10 mouse cellular contexts compared by ENCODE assay signal in the genomic region with DNA sequence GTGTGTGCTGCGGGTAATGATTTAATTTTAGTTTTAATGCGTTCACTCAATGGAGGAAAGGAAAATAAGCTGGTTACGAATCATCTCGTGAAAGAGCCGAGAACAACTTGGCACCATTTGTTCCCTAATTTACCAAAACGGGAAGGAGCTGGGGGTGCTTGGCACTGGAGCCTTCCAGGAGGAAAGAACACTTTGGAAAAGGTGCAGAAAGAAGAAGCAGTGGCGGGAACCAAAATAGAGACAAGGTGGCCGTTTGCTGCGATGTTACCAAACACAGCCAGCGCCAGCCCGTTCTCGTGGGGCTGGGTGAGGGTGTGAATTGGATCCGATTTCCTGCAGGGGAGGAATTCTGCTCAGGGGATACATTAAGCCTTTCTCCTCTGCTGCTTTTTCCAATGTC. TPM values are rescaled to one million over a fixed set of nuclear protein-coding genes. Genes with fewer than 3 reads are reported as not detected.
DNase-seq lines count a peak whose midpoint lies in the region; ATAC-seq lines count a peak whose summit lies in the region.
"Had no signal": no experiment of that assay in that cellular context is flagged by ENCODE, and none has a peak within 500 bp of the region (broad histone marks: within the 10 kb centered on the region; RNA-seq: fewer than 3 reads in every experiment).

No protein-coding gene starts in this region.

- H3K36me3 ChIP-seq in kidney, embryonic 14.5 days (ENCODE audit: control insufficient read depth, insufficient read depth, low read length), result no peaks in the 10 kb centered on the region
- no peaks in the 10 kb centered on the region for H3K36me3 ChIP-seq in neural tube, embryonic 14.5 days (ENCODE audit: control insufficient read depth, insufficient read depth, low read length)

- 0 out of 2 replicates have a peak overlapping the region, but pooled peaks have one; percentile 10 for H3K4me2 ChIP-seq in kidney, embryonic 14.5 days (replicated peaks; ENCODE audit: low read depth, low read length)
- peak overlapping the region; percentile 35 for H3K4me2 ChIP-seq in neural tube, embryonic 14.5 days (ENCODE audit: low read depth, low read length)

- peaks cover 16% of the 10 kb centered on the region; the same call in 1 of the 2 replicates for H3K4me1 ChIP-seq in kidney, embryonic 14.5 days (ENCODE audit: control insufficient read depth, insufficient read depth, low read length)
- H3K4me1 ChIP-seq in neural tube, embryonic 14.5 days (ENCODE audit: control insufficient read depth, insufficient read depth, low read length), result peaks cover 26% of the 10 kb centered on the region; the same call in 1 of the 2 replicates

- intact Hi-C loops in left cerebral cortex, postnatal 14 days (cut with DNase I), result no loop called here

- H3K9me3 ChIP-seq in kidney, embryonic 14.5 days (ENCODE audit: control insufficient read depth, low read length), result no peaks in the 10 kb centered on the region
- H3K9me3 ChIP-seq in neural tube, embryonic 14.5 days (ENCODE audit: control insufficient read depth, low read length), result no peaks in the 10 kb centered on the region

- no peak overlapping the region for H3K9ac ChIP-seq in kidney, embryonic 14.5 days (ENCODE audit: low read depth, low read length)
- H3K9ac ChIP-seq in neural tube, embryonic 14.5 days (replicated peaks; ENCODE audit: low read depth, low read length), result no peak overlapping the region

- no peak for ATAC-seq in kidney, embryonic 14.5 days (ENCODE audit: low FRiP score, low TSS enrichment)
- peak; percentile 7; the same call in 1 of the 2 replicates for ATAC-seq in neural tube, embryonic 14.5 days (ENCODE audit: low read depth)

- no peak overlapping the region for H3K4me3 ChIP-seq in kidney, embryonic 14.5 days (ENCODE audit: low read length)
- H3K4me3 ChIP-seq in neural tube, embryonic 14.5 days (ENCODE audit: low read depth, low read length), result no peak overlapping the region; the same call in 1 of the 2 replicates

- DNase-seq in kidney, adult 9 months, result no peak
- DNase-seq in frontal cortex, adult 2 months (ENCODE audit: extremely low spot score in 1 of 2, low spot score in 1 of 2), result peak; percentile 52 to 65
- DNase-seq in left cerebral cortex, postnatal 14 days (ENCODE audit: low spot score in 2 of 2), result peak; percentile 40 to 55
- DNase-seq in liver, result no peak
- DNase-seq in thymus, postnatal 25 days, result no peak
- DNase-seq in kidney, adult 18-20 months, result no peak
- DNase-seq: adrenal gland, adult 2 months had no signal

- WGBS in kidney, embryonic 14.5 days, result 17% methylated on average over 13 of the region's 13 CpGs
- 16% methylated on average over 13 of the region's 13 CpGs for WGBS in neural tube, embryonic 14.5 days

- no peaks in the 10 kb centered on the region for H3K27me3 ChIP-seq in kidney, embryonic 14.5 days (ENCODE audit: control insufficient read depth, insufficient read depth, low read length)
- H3K27me3 ChIP-seq in neural tube, embryonic 14.5 days (ENCODE audit: control insufficient read depth, insufficient read depth, low read length), result no peaks in the 10 kb centered on the region

- H3K27ac ChIP-seq in kidney, embryonic 14.5 days (ENCODE audit: low read depth, low read length), result no peak overlapping the region
- peak overlapping the region; percentile 77 for H3K27ac ChIP-seq in neural tube, embryonic 14.5 days (ENCODE audit: low read depth, low read length)

RNA-seq across cellular contexts. Expression of a gene that starts 38.5 kb away (rescaled TPM):
- 8.7 and 9.1 TPM in 2 replicates for polyA plus RNA-seq in kidney, embryonic 14.5 days (2014; fragmentation: Nextera tagmentation; extraction: Ambion mirVana)
- polyA plus RNA-seq in frontal cortex, adult 2 months (2012; rRNA removed), result 12.3 and 12.5 TPM in 2 replicates
- 10 to 100 TPM; 16.5 to 24.5 TPM for total RNA-seq in left cerebral cortex, postnatal 14 days (2021)
- 9.7 and 16.9 TPM in 2 replicates for polyA plus RNA-seq in neural tube, embryonic 14.5 days (2014; fragmentation: Nextera tagmentation; extraction: Ambion mirVana)
- total RNA-seq: heart, adult 8-10 months had no signal

Comparison
In these comparisons a context has a peak if more than half of its experiments do, and no peak if none do; other contexts are left out.
1. DNase-seq: peak in frontal cortex, adult 2 months (2 of 2) and left cerebral cortex, postnatal 14 days (2 of 2); none in kidney, adult 9 months (single experiment), liver (single experiment), thymus, postnatal 25 days (single experiment) and kidney, adult 18-20 months (single experiment).